Mouse (Mus musculus): Measurements from ENCODE around the gene Tenm4. TPM values are rescaled to one million over a fixed set of nuclear protein-coding genes. Genes with fewer than 3 reads are reported as not detected.

Gene Tenm4
- total and polyA plus RNA-seq, 3 experiments, result 0.03 to 0.26 (median 0.04) TPM

DNA sequence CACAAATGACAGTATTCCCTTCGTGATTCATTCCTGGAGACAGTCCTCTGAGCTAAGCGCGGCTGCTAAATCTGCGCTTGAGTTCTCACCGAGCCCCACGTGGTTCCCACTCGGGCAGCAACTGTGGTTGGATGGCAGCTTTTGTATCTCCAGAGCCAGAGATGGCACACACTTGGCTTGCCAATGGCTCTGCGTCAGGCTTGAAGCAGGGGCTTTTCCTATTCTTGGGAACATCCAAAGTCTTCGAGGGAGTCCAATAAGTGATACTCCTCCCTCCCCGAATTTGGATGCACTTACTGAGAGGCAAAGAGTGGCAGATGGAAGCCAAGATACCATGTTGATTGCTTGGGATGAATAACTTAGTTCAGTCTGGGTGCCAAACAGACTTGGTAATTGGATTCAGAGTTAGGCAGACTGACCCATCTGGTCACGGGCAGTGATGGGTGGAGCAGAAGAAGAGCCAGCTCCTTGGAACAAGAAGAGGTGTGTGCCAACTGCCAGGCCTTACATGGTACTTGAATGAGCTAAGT, 303.6 kb downstream of the Tenm4 start:
- Histone ChIP-seq H3K27me3 (replicated peaks) (no peaks in the 10 kb centered on the region), H3K9me3 (replicated peaks; ENCODE audit: low read length) (no peaks in the 10 kb centered on the region), H3K4me3 (replicated peaks in 1 of 3; ENCODE audit: low read depth in 2 of 3, low read length in 2 of 3, poor library complexity in 1 of 3) (no peak overlapping the region), H3K36me3 (replicated peaks in 1 of 2; ENCODE audit: control insufficient read depth in 1 of 2, insufficient read depth in 1 of 2, low read length in 1 of 2) (no peaks in the 10 kb centered on the region), H3K4me2 (ENCODE audit: insufficient read depth, low read depth, poor library complexity, severe bottlenecking) (no peak overlapping the region), H3K79me2 (replicated peaks; ENCODE audit: control insufficient read depth, extremely low read depth, insufficient read depth, poor library complexity, severe bottlenecking) (no peaks in the 10 kb centered on the region), H3K4me1 (ENCODE audit: control insufficient read depth in 1 of 2, insufficient read depth in 2 of 2) (peaks cover 0 to 50% of the 10 kb centered on the region in 2 experiments; a peak in 2 of 4 replicates), H3K9ac (ENCODE audit: insufficient read depth, low read depth) (no peak overlapping the region), H3K27ac (ENCODE audit: insufficient read depth, low read depth) (no peak overlapping the region)
- dilution Hi-C loops (cut with MboI; ENCODE audit: extremely low pct_ligation_motif_present, extremely low pct_unique_long_range_greater_than_20kb, low sequenced_read_pairs), result no loop called here
- TF ChIP-seq MAFK (IDR thresholded peaks at IDR 0.05; ENCODE audit: insufficient replicate concordance, low read length), result no peak
- TF ChIP-seq NELFE (IDR thresholded peaks at IDR 0.05; ENCODE audit: low read depth, low read length), result no peak
- TF ChIP-seq CTCF (conservative IDR thresholded peaks at IDR 0.05 in 1 of 2, IDR thresholded peaks at IDR 0.05 in 1 of 2; ENCODE audit: low read depth in 2 of 2, low read length in 2 of 2), result no peak
- TF ChIP-seq BHLHE40 (IDR thresholded peaks at IDR 0.05; ENCODE audit: low read depth, low read length), result no peak
- TF ChIP-seq UBTF (IDR thresholded peaks at IDR 0.05; ENCODE audit: low read depth, low read length), result no peak
- TF ChIP-seq ZKSCAN1 (IDR thresholded peaks at IDR 0.05; ENCODE audit: borderline replicate concordance, low read depth, low read length), result no peak
- no peak for TF ChIP-seq EP300 (IDR thresholded peaks at IDR 0.05; ENCODE audit: low read length)
- no peak for TF ChIP-seq KAT2A (IDR thresholded peaks at IDR 0.05; ENCODE audit: insufficient replicate concordance, low read length)
- TF ChIP-seq MEF2A (IDR thresholded peaks at IDR 0.05; ENCODE audit: borderline replicate concordance, low read depth, low read length), result no peak
- no peak for TF ChIP-seq RAD21 (IDR thresholded peaks at IDR 0.05; ENCODE audit: low read depth, low read length)
- TF ChIP-seq NRF1 (IDR thresholded peaks at IDR 0.05; ENCODE audit: low read depth, low read length), result no peak
- in situ Hi-C loops (cut with MboI; ENCODE audit: low pct_ligation_motif_present, low pct_unique_long_range_greater_than_20kb, low sequenced_read_pairs), result no loop called here
- DNase-seq (ENCODE audit: extremely low read depth), result no peak

DNA sequence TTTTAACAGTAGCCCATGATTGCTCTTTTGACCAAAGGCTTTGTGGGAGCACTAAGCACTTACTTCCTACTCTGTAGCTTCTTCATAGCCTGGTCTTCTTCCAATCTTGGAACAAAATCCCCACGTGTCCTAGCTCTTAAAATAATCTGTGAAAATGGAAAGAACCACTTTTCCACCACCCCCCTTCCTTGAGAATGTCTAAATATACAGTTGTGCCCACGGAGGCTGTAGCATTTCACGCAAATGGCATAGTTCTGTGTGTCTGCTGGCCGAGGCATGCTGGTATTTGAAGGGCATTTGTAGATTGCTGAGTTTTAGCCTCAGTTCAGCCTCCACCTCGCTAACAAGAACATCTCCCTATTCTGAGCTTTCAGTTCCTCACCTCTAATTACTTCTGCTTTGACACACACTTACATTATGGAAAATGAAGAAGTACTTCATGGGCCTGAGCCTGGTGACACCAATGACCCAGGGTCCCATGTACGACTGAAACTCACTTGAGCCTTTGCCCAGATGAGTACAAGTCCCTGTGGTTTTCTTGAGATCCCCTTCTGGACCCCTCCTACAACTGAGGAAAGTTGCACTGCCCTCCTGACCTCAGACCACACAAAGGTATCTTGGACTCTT, 306.1 kb downstream of the Tenm4 start:
- in situ Hi-C loops (cut with MboI; ENCODE audit: low pct_ligation_motif_present, low pct_unique_long_range_greater_than_20kb, low sequenced_read_pairs) (no loop called here), dilution Hi-C loops (cut with MboI; ENCODE audit: extremely low pct_ligation_motif_present, extremely low pct_unique_long_range_greater_than_20kb, low sequenced_read_pairs) (no loop called here)
- TF ChIP-seq EP300 (IDR thresholded peaks at IDR 0.05; ENCODE audit: low read length) (peak; percentile 88), IRF4 (IDR thresholded peaks at IDR 0.05; ENCODE audit: low read depth, low read length) (peak; percentile 73; the same call in 1 of the 2 replicates), MEF2A (IDR thresholded peaks at IDR 0.05; ENCODE audit: borderline replicate concordance, low read depth, low read length) (no peak), NRF1 (IDR thresholded peaks at IDR 0.05; ENCODE audit: low read depth, low read length) (no peak), MYC (IDR thresholded peaks at IDR 0.05; ENCODE audit: low read depth, low read length) (0 out of 2 replicates have a peak, but pooled peaks have one; percentile 55), USF2 (conservative IDR thresholded peaks at IDR 0.05; ENCODE audit: low read depth, low read length) (no peak), UBTF (IDR thresholded peaks at IDR 0.05; ENCODE audit: low read depth, low read length) (no peak), JUND (conservative IDR thresholded peaks at IDR 0.05; ENCODE audit: low read depth, low read length) (peak; percentile 20; the same call in 1 of the 2 replicates), RCOR1 (conservative IDR thresholded peaks at IDR 0.05; ENCODE audit: low read depth, low read length) (no peak), MAX (IDR thresholded peaks at IDR 0.05; ENCODE audit: low read length) (no peak)

More for the DNA sequence above, 306.1 kb downstream of the Tenm4 start:
- no peaks in the 10 kb centered on the region for H3K36me3 ChIP-seq (replicated peaks in 1 of 2; ENCODE audit: control insufficient read depth in 1 of 2, insufficient read depth in 1 of 2, low read length in 1 of 2)
- no peak overlapping the region for H3K9ac ChIP-seq (ENCODE audit: insufficient read depth, low read depth)
- H3K79me2 ChIP-seq (replicated peaks; ENCODE audit: control insufficient read depth, extremely low read depth, insufficient read depth, poor library complexity, severe bottlenecking), result no peaks in the 10 kb centered on the region
- DNase-seq (ENCODE audit: extremely low read depth), result peak; percentile 68
- H3K4me1 ChIP-seq (ENCODE audit: control insufficient read depth in 1 of 2, insufficient read depth in 2 of 2), result peaks cover 0 to 44% of the 10 kb centered on the region in 2 experiments; a peak in 2 of 4 replicates
- H3K27me3 ChIP-seq (replicated peaks), result no peaks in the 10 kb centered on the region
- no peak overlapping the region for H3K4me3 ChIP-seq (replicated peaks in 1 of 3; ENCODE audit: low read depth in 2 of 3, low read length in 2 of 3, poor library complexity in 1 of 3)
- no peak overlapping the region for H3K27ac ChIP-seq (ENCODE audit: insufficient read depth, low read depth)
- no peak overlapping the region for H3K4me2 ChIP-seq (ENCODE audit: insufficient read depth, low read depth, poor library complexity, severe bottlenecking)
- no peaks in the 10 kb centered on the region for H3K9me3 ChIP-seq (replicated peaks; ENCODE audit: low read length)

Data from CH12.LX (cell line).